Mouse (Mus musculus) lung, embryonic 15.5 days (tissue): Measurements from ENCODE around the gene Igf1. TPM values are rescaled to one million over a fixed set of nuclear protein-coding genes. Genes with fewer than 3 reads are reported as not detected.
A peak's percentile ranks its signal among the peaks of the same experiment; 100 is the strongest.

Source experiments
- ATAC-seq: fragments of 200-750 bp; cut with Nextera tagmentation; 2 replicates; pipeline ENCODE4 v1.8.0; 2017; ENCODE audit warnings: moderate number of reproducible peaks, borderline replicate concordance; ENCODE audit not compliant: low FRiP score, low TSS enrichment; ENCODE audit errors: extremely low read depth
- H3K27ac ChIP-seq: fragments of 300-500 bp; sonication (generic); 2 replicates; pipeline ENCODE4 v1.5.1; 2015; ENCODE audit warnings: moderate library complexity, mild to moderate bottlenecking, inconsistent platforms
- H3K27me3 ChIP-seq: fragments of 300-500 bp; sonication (generic); 2 replicates; pipeline ENCODE4 v1.6.1; 2015; ENCODE audit warnings: inconsistent platforms
- H3K36me3 ChIP-seq: fragments of 300-500 bp; sonication (generic); 2 replicates; pipeline ENCODE4 v1.6.1; 2015; ENCODE audit warnings: inconsistent platforms
- H3K4me1 ChIP-seq: fragments of 300-500 bp; sonication (generic); 2 replicates; pipeline ENCODE4 v1.6.1; 2015; ENCODE audit warnings: inconsistent platforms
- H3K4me2 ChIP-seq: fragments of 300-500 bp; sonication (generic); 2 replicates; pipeline ENCODE4 v1.6.1; 2015; ENCODE audit warnings: inconsistent platforms, mild to moderate bottlenecking, moderate library complexity
- H3K4me3 ChIP-seq: fragments of 300-500 bp; sonication (generic); 2 replicates; pipeline ENCODE4 v1.5.1; 2015; ENCODE audit warnings: mild to moderate bottlenecking, inconsistent platforms
- H3K9ac ChIP-seq: fragments of 300-500 bp; sonication (generic); 2 replicates; pipeline ENCODE4 v1.6.1; 2015; ENCODE audit warnings: inconsistent platforms
- H3K9me3 ChIP-seq: fragments of 300-500 bp; sonication (generic); 2 replicates; pipeline ENCODE4 v1.6.1; 2016; ENCODE audit warnings: inconsistent platforms
- WGBS: fragments of 180-500 bp; shearing (Covaris S2); methylation state at CpG from one replicate; pipeline ENCODE4 v1.1.7; 2015; 5-methylcytosine and 5-hydroxymethylcytosine counted together
- polyA plus RNA-seq: library from polyadenylated mRNA; unstranded; fragments of >200 nt; fragmentation: Nextera tagmentation; extraction: Ambion mirVana; gene quantifications from 2 replicates; pipeline ENCODE4 v1.2.1, GENCODE M21; 2015

Gene Igf1
- polyA plus RNA-seq, result 74.5 and 77.1 TPM in 2 replicates

GRCm38 (mm10) chr10:87858013-87858806 lies at the start of gene Igf1:
Gene Igf1, plus strand, starts transcription at chr10:87858265.
- no peaks in the 10 kb centered on the region for H3K9me3 ChIP-seq
- ATAC-seq, result no peak
- H3K27me3 ChIP-seq, result peaks cover 37% of the 10 kb centered on the region
- no peak within 1 kb of the TSS for H3K9ac ChIP-seq
- H3K4me1 ChIP-seq, result peaks cover 39% of the 10 kb centered on the region
- WGBS, result 22% methylated on average over 5 of the region's 5 CpGs
- H3K4me2 ChIP-seq, result peak within 1 kb of the TSS; percentile 70
- peak within 1 kb of the TSS; percentile 80 for H3K27ac ChIP-seq
- no peaks in the 10 kb centered on the region for H3K36me3 ChIP-seq
- H3K4me3 ChIP-seq, result peak within 1 kb of the TSS; percentile 52

DNA sequence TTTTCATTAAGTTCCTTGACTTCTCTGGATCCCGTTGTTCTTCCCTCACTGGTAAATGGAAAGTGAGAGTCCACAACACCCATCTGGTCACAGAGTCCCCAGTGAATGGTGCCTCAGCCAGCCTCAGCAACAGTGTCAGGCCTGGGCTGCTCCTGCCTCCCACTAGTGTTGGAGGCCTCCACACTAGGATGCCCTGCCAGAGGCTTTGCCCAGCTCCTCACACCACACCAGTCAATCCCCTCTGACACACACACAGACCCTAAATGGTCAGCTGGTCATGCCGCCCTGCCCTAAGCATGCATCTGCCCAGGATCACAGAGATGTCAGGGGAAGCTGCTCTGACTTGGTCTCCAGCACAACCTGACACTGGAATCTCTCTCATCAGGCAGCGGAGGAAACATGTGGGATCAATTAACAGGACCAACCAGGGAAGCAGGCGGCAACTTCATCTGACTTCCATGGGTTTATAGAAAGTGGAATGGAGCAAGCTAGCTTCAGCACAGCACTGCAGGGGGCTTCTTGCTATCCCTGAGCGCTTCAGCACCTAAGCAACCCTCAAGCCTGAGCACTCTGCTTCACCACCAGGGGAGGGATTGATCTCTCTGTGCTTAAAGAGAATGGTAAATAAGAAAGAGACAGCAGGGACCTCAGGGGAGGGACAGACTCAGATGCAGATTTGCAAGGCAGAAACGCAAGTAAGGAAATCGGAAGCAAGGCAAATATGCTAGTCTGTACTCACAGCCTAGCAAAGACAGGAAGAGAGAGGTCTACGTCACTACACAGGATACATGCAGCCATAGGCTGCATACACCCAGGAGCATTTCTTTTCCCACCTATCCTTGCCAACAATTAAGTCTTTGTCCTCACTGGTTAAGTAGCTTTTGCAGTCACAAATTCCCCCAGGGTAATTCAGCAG lies 45.6 kb upstream of the Igf1 start:
- Histone ChIP-seq H3K4me2 (peak overlapping the region; percentile 26), H3K4me1 (peaks cover 6% of the 10 kb centered on the region; the same call in 1 of the 2 replicates), H3K27me3 (no peaks in the 10 kb centered on the region), H3K9ac (no peak overlapping the region), H3K36me3 (no peaks in the 10 kb centered on the region), H3K9me3 (no peaks in the 10 kb centered on the region), H3K4me3 (no peak overlapping the region), H3K27ac (no peak overlapping the region)
- ATAC-seq, result peak; percentile 49; the same call in 1 of the 2 replicates
- 23% methylated on average over 8 of the region's 8 CpGs for WGBS

GRCm38 (mm10) chr10:87813073-87813590 lies 44.9 kb upstream of the Igf1 start:
- WGBS, result 6% methylated on average over 3 of the region's 3 CpGs
- Histone ChIP-seq H3K9me3 (no peaks in the 10 kb centered on the region), H3K27ac (no peak overlapping the region), H3K4me1 (peaks cover 6% of the 10 kb centered on the region; the same call in 1 of the 2 replicates), H3K9ac (no peak overlapping the region), H3K4me3 (no peak overlapping the region), H3K27me3 (no peaks in the 10 kb centered on the region), H3K36me3 (no peaks in the 10 kb centered on the region), H3K4me2 (peak overlapping the region; percentile 26)
- ATAC-seq, result no peak

GRCm38 (mm10) chr10:87816861-87817260 lies 41.2 kb upstream of the Igf1 start:
- Histone ChIP-seq H3K27ac (no peak overlapping the region), H3K9ac (no peak overlapping the region), H3K4me1 (peaks cover 6% of the 10 kb centered on the region; the same call in 1 of the 2 replicates), H3K4me2 (no peak overlapping the region), H3K36me3 (no peaks in the 10 kb centered on the region), H3K27me3 (no peaks in the 10 kb centered on the region), H3K9me3 (no peaks in the 10 kb centered on the region), H3K4me3 (no peak overlapping the region)
- 84% methylated on average over 4 of the region's 4 CpGs for WGBS
- ATAC-seq, result no peak

GRCm38 (mm10) chr10:87817786-87818185 lies 40.3 kb upstream of the Igf1 start:
- H3K4me3 ChIP-seq, result no peak overlapping the region
- H3K4me2 ChIP-seq, result no peak overlapping the region
- H3K27ac ChIP-seq, result no peak overlapping the region
- no peaks in the 10 kb centered on the region for H3K27me3 ChIP-seq
- H3K36me3 ChIP-seq, result no peaks in the 10 kb centered on the region
- H3K9me3 ChIP-seq, result no peaks in the 10 kb centered on the region
- no peak overlapping the region for H3K9ac ChIP-seq
- ATAC-seq, result no peak
- 77% methylated on average over 7 of the region's 7 CpGs for WGBS
- H3K4me1 ChIP-seq, result peaks cover 2% of the 10 kb centered on the region; the same call in 1 of the 2 replicates

GRCm38 (mm10) chr10:87821906-87822305 lies 36.2 kb upstream of the Igf1 start:
- no peak overlapping the region for H3K4me3 ChIP-seq
- H3K4me1 ChIP-seq, result no peaks in the 10 kb centered on the region
- WGBS, result 63% methylated on average over 10 of the region's 10 CpGs
- H3K9me3 ChIP-seq, result no peaks in the 10 kb centered on the region
- no peak overlapping the region for H3K9ac ChIP-seq
- no peaks in the 10 kb centered on the region for H3K36me3 ChIP-seq
- H3K27me3 ChIP-seq, result no peaks in the 10 kb centered on the region
- H3K4me2 ChIP-seq, result no peak overlapping the region
- H3K27ac ChIP-seq, result no peak overlapping the region
- no peak for ATAC-seq

DNA sequence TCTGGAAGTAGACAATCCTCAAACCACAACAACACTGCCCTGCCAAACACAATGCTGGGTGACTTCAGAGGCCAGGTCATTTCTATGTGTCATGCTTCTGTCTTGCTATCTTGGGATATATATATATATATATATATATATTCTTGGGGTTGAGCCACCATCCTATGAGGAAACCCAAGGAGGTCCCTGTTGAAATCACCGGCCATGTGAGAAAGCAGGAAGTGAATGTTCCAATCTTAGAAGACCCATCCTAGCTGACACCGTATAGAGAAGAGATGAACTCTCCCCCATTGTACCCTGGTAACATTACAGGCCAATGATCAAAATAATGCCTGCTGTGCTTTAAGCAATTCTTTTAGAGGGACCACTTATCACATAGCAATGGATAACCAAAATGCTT lies 28.1 kb upstream of the Igf1 start:
- ATAC-seq, result no peak; the same call in 1 of the 2 replicates
- no peak overlapping the region for H3K4me3 ChIP-seq
- WGBS, result 85% methylated on average over 2 of the region's 2 CpGs
- no peak overlapping the region for H3K4me2 ChIP-seq
- no peaks in the 10 kb centered on the region for H3K9me3 ChIP-seq
- no peaks in the 10 kb centered on the region for H3K36me3 ChIP-seq
- no peaks in the 10 kb centered on the region for H3K4me1 ChIP-seq
- H3K9ac ChIP-seq, result no peak overlapping the region
- H3K27me3 ChIP-seq, result no peaks in the 10 kb centered on the region
- H3K27ac ChIP-seq, result no peak overlapping the region

GRCm38 (mm10) chr10:87830639-87831038 lies 27.4 kb upstream of the Igf1 start:
- Histone ChIP-seq H3K9me3 (no peaks in the 10 kb centered on the region), H3K36me3 (no peaks in the 10 kb centered on the region), H3K4me1 (no peaks in the 10 kb centered on the region), H3K9ac (no peak overlapping the region), H3K27ac (no peak overlapping the region), H3K4me3 (no peak overlapping the region), H3K27me3 (no peaks in the 10 kb centered on the region), H3K4me2 (no peak overlapping the region)
- 87% methylated on average over 2 of the region's 2 CpGs for WGBS
- no peak for ATAC-seq

GRCm38 (mm10) chr10:87832101-87832500 lies 26.0 kb upstream of the Igf1 start:
- H3K36me3 ChIP-seq, result no peaks in the 10 kb centered on the region
- H3K4me2 ChIP-seq, result no peak overlapping the region
- H3K4me3 ChIP-seq, result no peak overlapping the region
- H3K4me1 ChIP-seq, result no peaks in the 10 kb centered on the region
- no peak overlapping the region for H3K27ac ChIP-seq
- ATAC-seq, result no peak
- H3K27me3 ChIP-seq, result no peaks in the 10 kb centered on the region
- H3K9ac ChIP-seq, result no peak overlapping the region
- 84% methylated on average over 1 of the region's 1 CpGs for WGBS
- no peaks in the 10 kb centered on the region for H3K9me3 ChIP-seq

GRCm38 (mm10) chr10:87839454-87839853 lies 18.6 kb upstream of the Igf1 start:
- no peaks in the 10 kb centered on the region for H3K27me3 ChIP-seq
- ATAC-seq, result no peak
- WGBS, result 73% methylated on average over 1 of the region's 1 CpGs
- H3K36me3 ChIP-seq, result no peaks in the 10 kb centered on the region
- H3K9ac ChIP-seq, result no peak overlapping the region
- H3K4me3 ChIP-seq, result no peak overlapping the region
- no peak overlapping the region for H3K4me2 ChIP-seq
- H3K9me3 ChIP-seq, result no peaks in the 10 kb centered on the region
- no peaks in the 10 kb centered on the region for H3K4me1 ChIP-seq
- H3K27ac ChIP-seq, result no peak overlapping the region

DNA sequence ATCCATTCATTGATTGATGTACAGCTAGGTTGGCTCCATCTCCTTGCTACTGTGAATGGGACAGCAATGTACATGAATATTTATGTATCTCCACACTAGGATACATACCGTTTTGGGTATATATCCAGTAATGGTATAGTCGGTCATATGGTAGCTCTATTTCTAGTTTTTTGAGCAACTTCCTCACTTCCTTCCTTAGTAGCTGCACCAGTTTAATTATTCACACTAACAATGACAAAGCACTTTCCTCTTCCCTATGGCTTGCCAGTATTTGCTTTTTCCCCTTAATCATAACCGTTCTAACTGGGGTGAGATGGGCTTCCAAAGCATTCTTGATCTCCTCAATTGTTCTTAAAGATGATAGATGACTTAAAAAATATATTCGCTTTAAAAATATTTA lies 15.6 kb upstream of the Igf1 start:
- WGBS, result 75% methylated on average over 4 of the region's 4 CpGs
- Histone ChIP-seq H3K9me3 (no peaks in the 10 kb centered on the region), H3K9ac (no peak overlapping the region), H3K36me3 (no peaks in the 10 kb centered on the region), H3K27me3 (no peaks in the 10 kb centered on the region), H3K4me1 (no peaks in the 10 kb centered on the region), H3K4me2 (no peak overlapping the region), H3K27ac (no peak overlapping the region), H3K4me3 (no peak overlapping the region)
- ATAC-seq, result no peak
